Mouse (Mus musculus): ENCODE results near the gene Jdp2. TPM values are rescaled to one million over a fixed set of nuclear protein-coding genes. Genes with fewer than 3 reads are reported as not detected.

Gene Jdp2
- polyA plus RNA-seq, 1 experiment from 2014 or later, result 0.62 TPM

Other genes starting within 250 kb of the Jdp2 start
- gene Tmed10, start 224.2 kb upstream of the Jdp2 start, polyA plus RNA-seq (2014; fragmentation: Nextera tagmentation; extraction: Ambion mirVana), result 330 and 334 TPM in 2 replicates
- 4.5 and 6.3 TPM in 2 replicates for gene Fos, start 125.1 kb upstream of the Jdp2 start, polyA plus RNA-seq (2014; fragmentation: Nextera tagmentation; extraction: Ambion mirVana)
- gene Batf, start 87.6 kb downstream of the Jdp2 start, polyA plus RNA-seq (2014; fragmentation: Nextera tagmentation; extraction: Ambion mirVana), result 4.5 and 6.7 TPM in 2 replicates
- gene Flvcr2, start 147.5 kb downstream of the Jdp2 start, polyA plus RNA-seq (2014; fragmentation: Nextera tagmentation; extraction: Ambion mirVana), result 5.8 and 6.9 TPM in 2 replicates
- gene Erg28, start 225.5 kb downstream of the Jdp2 start, polyA plus RNA-seq (2014; fragmentation: Nextera tagmentation; extraction: Ambion mirVana), result 90.0 and 94.5 TPM in 2 replicates
- 12.6 and 16.2 TPM in 2 replicates for gene Ttll5, start 225.6 kb downstream of the Jdp2 start, polyA plus RNA-seq (2014; fragmentation: Nextera tagmentation; extraction: Ambion mirVana)

All from heart, embryonic 11.5 days (tissue).